Mouse (Mus musculus): ENCODE results near the gene Zfp384.
"Not testable (repeated sequence)": the region's sequence is repeated elsewhere in the genome, so short reads cannot be mapped to it uniquely, and the experiment has no call there.

Zfp384 gene

DNA sequence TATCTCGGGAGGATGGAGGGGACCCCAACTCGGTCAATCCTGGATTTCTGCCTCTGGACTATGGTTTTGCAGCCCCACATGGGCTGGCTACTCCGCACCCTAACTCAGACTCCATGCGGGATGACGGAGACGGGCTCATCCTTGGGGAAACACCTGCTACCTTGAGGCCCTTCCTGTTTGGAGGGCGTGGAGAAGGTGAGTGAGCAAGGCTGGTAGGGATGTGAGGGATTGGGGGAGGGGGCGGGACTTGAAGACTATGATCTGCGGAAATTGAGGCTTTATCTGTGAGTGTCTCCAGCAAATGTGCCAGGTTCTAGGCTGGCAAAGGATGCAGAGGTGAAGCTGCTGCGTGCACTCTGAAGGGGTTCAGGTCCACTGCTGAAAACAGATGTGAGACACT is 9.4 kb upstream of the Zfp384 start:
- H3K4me1 ChIP-seq (replicated peaks; ENCODE audit: low read depth, low read length), result peaks cover 83% of the 10 kb centered on the region
- no peak for TF ChIP-seq POU5F1 (IDR thresholded peaks at IDR 0.05; ENCODE audit: borderline replicate concordance, low read length)
- TF ChIP-seq CTCF (conservative IDR thresholded peaks at IDR 0.05; ENCODE audit: low read length), result no peak
- no peak for TF ChIP-seq NANOG (IDR thresholded peaks at IDR 0.05; ENCODE audit: borderline replicate concordance, low read length)
- H3K9me3 ChIP-seq (ENCODE audit: low read length), result no peaks in the 10 kb centered on the region
- peaks cover 60% of the 10 kb centered on the region for H3K27me3 ChIP-seq (ENCODE audit: insufficient read depth, low read length)
- peaks cover 28% of the 10 kb centered on the region for H3K36me3 ChIP-seq (ENCODE audit: insufficient read depth, low read length)
- peak overlapping the region; percentile 84 for H3K4me3 ChIP-seq (replicated peaks; ENCODE audit: low read length)

DNA sequence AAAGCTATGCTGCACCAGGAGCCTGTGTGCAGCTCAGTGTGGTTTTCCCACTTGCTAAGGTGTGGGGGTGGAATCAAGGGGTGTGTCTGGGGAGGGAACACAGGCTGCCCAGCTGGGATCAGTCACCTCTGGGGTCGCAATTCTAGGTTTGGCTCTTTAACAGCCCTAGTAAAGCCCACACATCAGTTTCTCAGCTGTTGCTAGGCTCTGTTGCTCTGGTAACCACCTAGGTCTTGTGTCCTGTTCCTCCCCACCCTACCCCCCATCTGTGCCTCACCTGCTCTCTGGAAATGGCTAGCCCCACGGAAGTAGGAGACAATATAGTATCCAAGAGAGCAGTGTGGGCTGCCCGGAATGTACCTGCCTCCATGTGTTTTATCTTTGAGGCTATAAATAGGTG is 5.2 kb upstream of the Zfp384 start:
- Histone ChIP-seq H3K4me3 (replicated peaks; ENCODE audit: low read length) (0 out of 2 replicates have a peak overlapping the region, but pooled peaks have one; percentile 4), H3K27me3 (ENCODE audit: insufficient read depth, low read length) (peaks cover 19% of the 10 kb centered on the region), H3K4me1 (replicated peaks; ENCODE audit: low read depth, low read length) (peaks cover 78% of the 10 kb centered on the region), H3K36me3 (ENCODE audit: insufficient read depth, low read length) (peaks cover 31% of the 10 kb centered on the region), H3K9me3 (ENCODE audit: low read length) (no peaks in the 10 kb centered on the region)
- TF ChIP-seq NANOG (IDR thresholded peaks at IDR 0.05; ENCODE audit: borderline replicate concordance, low read length) (no peak), POU5F1 (IDR thresholded peaks at IDR 0.05; ENCODE audit: borderline replicate concordance, low read length) (no peak), CTCF (conservative IDR thresholded peaks at IDR 0.05; ENCODE audit: low read length) (no peak)

GRCm38 (mm10) chr6:125005086-125005485 is 3.9 kb upstream of the Zfp384 start:
- peaks cover 31% of the 10 kb centered on the region for H3K36me3 ChIP-seq (ENCODE audit: insufficient read depth, low read length)
- H3K9me3 ChIP-seq (ENCODE audit: low read length), result no peaks in the 10 kb centered on the region

GRCm38 (mm10) chr6:125008060-125008459 is 885 bp upstream of the Zfp384 start:
- H3K4me1 ChIP-seq (replicated peaks; ENCODE audit: low read depth, low read length), result peaks cover 74% of the 10 kb centered on the region
- peaks cover 34% of the 10 kb centered on the region for H3K36me3 ChIP-seq (ENCODE audit: insufficient read depth, low read length)
- H3K27me3 ChIP-seq (ENCODE audit: insufficient read depth, low read length), result 0 out of 2 replicates have a peak, but pooled peaks cover 6% of the 10 kb centered on the region
- peak overlapping the region; percentile 87 for H3K4me3 ChIP-seq (replicated peaks; ENCODE audit: low read length)
- TF ChIP-seq CTCF (conservative IDR thresholded peaks at IDR 0.05; ENCODE audit: low read length), result no peak
- TF ChIP-seq POU5F1 (IDR thresholded peaks at IDR 0.05; ENCODE audit: borderline replicate concordance, low read length), result no peak
- no peak for TF ChIP-seq NANOG (IDR thresholded peaks at IDR 0.05; ENCODE audit: borderline replicate concordance, low read length)
- no peaks in the 10 kb centered on the region for H3K9me3 ChIP-seq (ENCODE audit: low read length)

More at GRCm38 (mm10) chr6:125005086-125005485, 3.9 kb upstream of the Zfp384 start:
- Histone ChIP-seq H3K4me3 (replicated peaks; ENCODE audit: low read length) (no peak overlapping the region), H3K4me1 (replicated peaks; ENCODE audit: low read depth, low read length) (peaks cover 71% of the 10 kb centered on the region), H3K27me3 (ENCODE audit: insufficient read depth, low read length) (peaks cover 12% of the 10 kb centered on the region)
- TF ChIP-seq NANOG (IDR thresholded peaks at IDR 0.05; ENCODE audit: borderline replicate concordance, low read length), result no peak
- no peak for TF ChIP-seq POU5F1 (IDR thresholded peaks at IDR 0.05; ENCODE audit: borderline replicate concordance, low read length)
- TF ChIP-seq CTCF (conservative IDR thresholded peaks at IDR 0.05; ENCODE audit: low read length), result no peak

DNA sequence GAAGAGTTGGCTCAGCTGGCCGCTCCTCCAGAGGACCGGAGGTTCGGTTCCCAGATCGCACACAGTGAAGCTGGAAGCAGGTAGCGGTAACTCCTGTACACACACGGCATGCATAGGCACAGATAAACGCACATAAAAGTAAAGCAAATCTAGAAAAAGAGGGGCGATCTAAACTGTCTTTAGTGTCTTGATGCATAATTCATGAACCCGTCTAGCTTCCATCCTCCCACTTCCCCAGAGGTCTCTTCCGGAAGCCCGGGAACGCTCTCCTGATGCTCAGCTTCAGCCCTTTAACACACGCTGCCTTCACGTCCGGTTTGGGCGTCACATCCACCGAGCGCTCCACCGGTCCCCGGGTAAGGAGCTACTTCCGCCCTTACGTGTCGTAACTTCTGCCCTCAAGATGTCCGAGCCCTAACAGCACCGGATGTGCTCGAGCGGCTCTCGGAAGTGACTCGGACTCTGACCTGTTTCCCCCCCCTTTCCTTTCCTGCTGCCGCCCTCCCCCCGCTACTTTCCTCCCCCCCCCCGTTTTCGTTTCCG is 288 bp upstream of the Zfp384 start:
- TF ChIP-seq CTCF (conservative IDR thresholded peaks at IDR 0.05; ENCODE audit: low read length), result no peak
- TF ChIP-seq POU5F1 (IDR thresholded peaks at IDR 0.05; ENCODE audit: borderline replicate concordance, low read length), result peak; percentile 99
- TF ChIP-seq NANOG (IDR thresholded peaks at IDR 0.05; ENCODE audit: borderline replicate concordance, low read length), result no peak
- H3K27me3 ChIP-seq (ENCODE audit: insufficient read depth, low read length), result 0 out of 2 replicates have a peak, but pooled peaks cover under 1% of the 10 kb centered on the region
- no peaks in the 10 kb centered on the region for H3K9me3 ChIP-seq (ENCODE audit: low read length)
- H3K36me3 ChIP-seq (ENCODE audit: insufficient read depth, low read length), result peaks cover 39% of the 10 kb centered on the region
- H3K4me1 ChIP-seq (replicated peaks; ENCODE audit: low read depth, low read length), result peaks cover 68% of the 10 kb centered on the region
- H3K4me3 ChIP-seq (replicated peaks; ENCODE audit: low read length), result peak overlapping the region; percentile 87

DNA sequence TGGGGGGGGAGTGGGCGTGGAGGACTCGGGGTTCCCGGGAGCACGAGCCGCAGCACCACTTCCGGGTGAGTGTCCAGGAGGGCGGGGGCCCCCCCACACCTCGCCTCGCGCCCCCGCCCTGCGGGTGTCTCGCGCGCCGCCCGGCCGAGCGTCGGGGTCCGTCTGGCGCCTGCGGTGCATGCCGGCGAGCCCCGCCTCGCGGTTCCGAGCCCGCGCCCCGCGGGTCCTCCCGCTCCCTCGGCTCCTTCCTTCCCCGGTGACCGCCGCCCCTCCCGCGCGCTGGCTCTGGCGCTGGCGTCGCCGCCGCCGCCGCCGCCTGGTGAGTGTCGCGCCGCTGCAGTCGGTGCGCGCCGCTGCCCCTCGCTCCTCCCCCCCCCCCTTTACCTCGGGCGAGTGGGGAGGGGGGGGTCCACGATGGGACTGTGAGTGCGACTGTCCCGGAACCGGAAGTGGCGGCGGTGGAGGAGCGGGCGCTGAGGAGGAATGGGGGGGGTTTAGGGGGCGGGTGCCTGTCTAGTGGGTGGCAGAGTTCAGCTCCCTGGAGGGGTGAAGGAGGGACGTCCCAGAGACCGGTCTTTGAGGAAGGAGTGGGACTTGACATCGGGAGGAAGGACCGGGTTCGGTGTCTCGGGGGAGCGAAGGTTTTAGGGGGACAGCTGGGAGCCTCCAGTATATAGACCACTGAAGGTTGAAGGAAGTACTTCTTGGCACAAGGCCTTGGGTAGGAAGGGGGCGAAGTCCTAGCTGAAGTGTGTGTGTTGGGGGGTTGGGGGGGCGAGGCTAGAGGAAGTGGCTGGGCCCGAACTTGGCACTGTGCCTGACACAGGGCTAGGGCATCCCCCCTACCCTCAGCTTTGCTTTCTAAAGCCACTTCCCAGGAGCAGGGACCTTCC is 482 bp downstream of the Zfp384 start:
- Histone ChIP-seq H3K27me3 (ENCODE audit: insufficient read depth, low read length) (no peaks in the 10 kb centered on the region), H3K4me3 (replicated peaks; ENCODE audit: low read length) (peak overlapping the region; percentile 87), H3K9me3 (ENCODE audit: low read length) (no peaks in the 10 kb centered on the region), H3K36me3 (ENCODE audit: insufficient read depth, low read length) (peaks cover 45% of the 10 kb centered on the region), H3K4me1 (replicated peaks; ENCODE audit: low read depth, low read length) (peaks cover 60% of the 10 kb centered on the region)
- TF ChIP-seq NANOG (IDR thresholded peaks at IDR 0.05; ENCODE audit: borderline replicate concordance, low read length) (no peak), POU5F1 (IDR thresholded peaks at IDR 0.05; ENCODE audit: borderline replicate concordance, low read length) (no peak), CTCF (conservative IDR thresholded peaks at IDR 0.05; ENCODE audit: low read length) (no peak)

DNA sequence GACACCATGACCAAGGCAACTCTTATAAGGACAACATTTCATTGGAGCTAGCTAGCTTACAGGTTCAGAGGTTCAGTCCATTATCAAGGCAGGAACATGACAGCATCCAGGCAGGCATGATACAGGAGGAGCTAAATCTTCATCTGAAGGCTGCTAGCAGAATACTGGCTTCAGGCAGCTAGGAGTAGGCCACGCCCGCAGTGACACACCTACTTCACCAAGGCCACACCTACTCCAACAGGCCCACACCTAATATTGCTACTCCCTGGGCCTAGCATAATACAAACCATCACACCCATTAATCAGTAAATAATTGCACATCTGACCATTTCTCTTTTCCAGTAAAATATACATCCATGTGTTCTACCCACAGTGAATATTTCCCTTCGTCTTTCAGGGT is 8.7 kb downstream of the Zfp384 start:
- TF ChIP-seq POU5F1 (IDR thresholded peaks at IDR 0.05; ENCODE audit: borderline replicate concordance, low read length), result no peak
- TF ChIP-seq NANOG (IDR thresholded peaks at IDR 0.05; ENCODE audit: borderline replicate concordance, low read length), result no peak
- TF ChIP-seq CTCF (conservative IDR thresholded peaks at IDR 0.05; ENCODE audit: low read length), result no peak
- peaks cover 35% of the 10 kb centered on the region for H3K4me1 ChIP-seq (replicated peaks; ENCODE audit: low read depth, low read length)
- H3K4me3 ChIP-seq (replicated peaks; ENCODE audit: low read length), result no peak overlapping the region
- H3K36me3 ChIP-seq (ENCODE audit: insufficient read depth, low read length), result peaks cover 78% of the 10 kb centered on the region
- no peaks in the 10 kb centered on the region for H3K27me3 ChIP-seq (ENCODE audit: insufficient read depth, low read length)
- no peaks in the 10 kb centered on the region for H3K9me3 ChIP-seq (ENCODE audit: low read length)

DNA sequence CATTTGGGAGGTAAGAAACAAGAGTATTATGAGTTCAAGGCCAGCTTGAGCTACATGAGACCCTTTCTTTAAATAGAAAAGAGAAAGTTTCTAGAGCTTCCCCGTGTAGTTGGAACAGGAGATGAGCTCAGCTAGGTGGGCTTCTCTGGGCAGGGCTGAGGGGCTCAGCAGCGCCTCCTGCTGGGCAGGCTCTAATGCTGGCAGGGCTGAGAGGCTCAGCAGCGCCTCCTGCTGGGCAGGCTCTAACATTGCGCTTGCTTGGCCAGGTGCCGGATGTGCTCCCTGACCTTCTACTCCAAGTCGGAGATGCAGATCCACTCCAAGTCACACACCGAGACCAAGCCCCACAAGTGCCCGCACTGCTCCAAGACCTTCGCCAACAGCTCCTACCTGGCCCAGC is 21.6 kb downstream of the Zfp384 start:
- H3K27me3 ChIP-seq (ENCODE audit: insufficient read depth, low read length); H3K4me3 ChIP-seq (replicated peaks; ENCODE audit: low read length); H3K9me3 ChIP-seq (ENCODE audit: low read length): not testable (repeated sequence)
- peak; percentile 96 for TF ChIP-seq CTCF (conservative IDR thresholded peaks at IDR 0.05; ENCODE audit: low read length)
- Histone ChIP-seq H3K4me1 (replicated peaks; ENCODE audit: low read depth, low read length) (peaks cover 17% of the 10 kb centered on the region), H3K36me3 (ENCODE audit: insufficient read depth, low read length) (peaks cover 75% of the 10 kb centered on the region)

Data from E14TG2a.4 (cell line).